Mouse (Mus musculus) heart, adult 2 months (tissue): ENCODE results near the gene Far1.

ENCODE experiments used
- CTCF ChIP-seq: fragments of 200-600 bp; IDR thresholded peaks from 2 replicates; pipeline ENCODE4 v1.8.1; 2022; ENCODE audit warnings: antibody characterized with exemption, mild to moderate bottlenecking, moderate library complexity
- EP300 ChIP-seq: fragments of 200-500 bp; IDR thresholded peaks from 2 replicates; pipeline ENCODE4 v1.6.1; 2011; ENCODE audit warnings: low read depth, low read length, control low read depth; ENCODE audit not compliant: insufficient read depth
- POLR2A ChIP-seq: fragments of 200-500 bp; IDR thresholded peaks from 2 replicates; pipeline ENCODE4 v1.6.1; 2011; ENCODE audit warnings: mild to moderate bottlenecking, low read depth, low read length, control low read depth; ENCODE audit not compliant: insufficient read depth

- TF ChIP-seq CTCF: no peak
- no peak for TF ChIP-seq POLR2A
- TF ChIP-seq EP300: no peak
These were observed 2.2 kb upstream of the Far1 start for GRCm38 (mm10) chr7:113511396-113511795.
